Mouse (Mus musculus): Measurements from ENCODE around the gene Fgfr2. TPM values are rescaled to one million over a fixed set of nuclear protein-coding genes. Genes with fewer than 3 reads are reported as not detected.

Gene Fgfr2
- total RNA-seq, 4 experiments from 2014 or later = 1.1 to 1.9 (median 1.4) TPM

GRCm38 (mm10) chr7:131371470-131371860, 1751.7 kb downstream of the Fgfr2 start:
- no peak for DNase-seq (ENCODE audit: low spot score)

GRCm38 (mm10) chr7:131370648-131371469, 1752.3 kb downstream of the Fgfr2 start, which contains the start of gene Pstk:
Gene Pstk, plus strand, starts transcription at chr7:131371141.
- peak; percentile 88 for DNase-seq (ENCODE audit: low spot score)

GRCm38 (mm10) chr7:131364131-131364530, 1759.0 kb downstream of the Fgfr2 start:
- no peak for DNase-seq (ENCODE audit: low spot score)

GRCm38 (mm10) chr7:131362615-131363300, 1760.4 kb downstream of the Fgfr2 start, which contains the start of gene 2310057M21Rik:
Gene 2310057M21Rik, minus strand, starts transcription at chr7:131362759.
- peak; percentile 94 for DNase-seq (ENCODE audit: low spot score)

- no peak for DNase-seq (ENCODE audit: low spot score)
These were observed 1760.9 kb downstream of the Fgfr2 start for GRCm38 (mm10) chr7:131362269-131362614.

- DNase-seq (ENCODE audit: low spot score) = no peak
These were observed 1767.0 kb downstream of the Fgfr2 start for GRCm38 (mm10) chr7:131356105-131356504.

GRCm38 (mm10) chr7:131345856-131346541, 1777.2 kb downstream of the Fgfr2 start:
- no peak for DNase-seq (ENCODE audit: low spot score)

GRCm38 (mm10) chr7:131337502-131338068, 1785.6 kb downstream of the Fgfr2 start:
- DNase-seq (ENCODE audit: low spot score) = no peak

GRCm38 (mm10) chr7:131333564-131333963, 1789.6 kb downstream of the Fgfr2 start, which contains the start of gene Fam24a:
Gene Fam24a, plus strand, starts transcription at chr7:131333864.
- no peak for DNase-seq (ENCODE audit: low spot score)

GRCm38 (mm10) chr7:131331688-131332087, 1791.5 kb downstream of the Fgfr2 start:
- no peak for DNase-seq (ENCODE audit: low spot score)

GRCm38 (mm10) chr7:131329416-131329815, 1793.7 kb downstream of the Fgfr2 start, which contains the start of gene Fam24b:
Gene Fam24b, minus strand, starts transcription at chr7:131329516.
- no peak for DNase-seq (ENCODE audit: low spot score)

- DNase-seq (ENCODE audit: low spot score) = no peak
These were observed 1796.1 kb downstream of the Fgfr2 start for GRCm38 (mm10) chr7:131327054-131327453.

GRCm38 (mm10) chr7:131322192-131322591, 1801.0 kb downstream of the Fgfr2 start, which contains the start of gene Cuzd1:
Gene Cuzd1, minus strand, starts transcription at chr7:131322292.
- no peak for DNase-seq (ENCODE audit: low spot score)

- DNase-seq (ENCODE audit: low spot score) = no peak
These were observed 1804.8 kb downstream of the Fgfr2 start for GRCm38 (mm10) chr7:131318340-131318739.

- DNase-seq (ENCODE audit: low spot score) = no peak
These were observed 1805.6 kb downstream of the Fgfr2 start for GRCm38 (mm10) chr7:131317587-131317986.

GRCm38 (mm10) chr7:131314493-131314892, 1808.7 kb downstream of the Fgfr2 start:
- DNase-seq (ENCODE audit: low spot score) = no peak

GRCm38 (mm10) chr7:131306733-131307132, 1816.4 kb downstream of the Fgfr2 start:
- no peak for DNase-seq (ENCODE audit: low spot score)

GRCm38 (mm10) chr7:131303340-131303739, 1819.8 kb downstream of the Fgfr2 start:
- no peak for DNase-seq (ENCODE audit: low spot score)

- no peak for DNase-seq (ENCODE audit: low spot score)
These were observed 1826.0 kb downstream of the Fgfr2 start for GRCm38 (mm10) chr7:131297151-131297550.

GRCm38 (mm10) chr7:131265851-131266250, 1857.3 kb downstream of the Fgfr2 start:
- no peak for DNase-seq (ENCODE audit: low spot score)

- DNase-seq (ENCODE audit: low spot score) = no peak
These were observed 1858.9 kb downstream of the Fgfr2 start for GRCm38 (mm10) chr7:131264251-131264650.

GRCm38 (mm10) chr7:131260946-131261345, 1862.2 kb downstream of the Fgfr2 start:
- DNase-seq (ENCODE audit: low spot score) = no peak
